Comparison of ENCODE assay signal across 8 mouse cellular contexts in genomic region chr10:81604968-81605665, GRCm38 (mm10). TPM values are rescaled to one million over a fixed set of nuclear protein-coding genes. Genes with fewer than 3 reads are reported as not detected.
DNase-seq lines count a peak whose midpoint lies in the region; ATAC-seq lines count a peak whose summit lies in the region.

No protein-coding gene starts in this region.

- DNase-seq in layer of hippocampus, adult 11-12 months (ENCODE audit: low spot score): peak; percentile 89
- no peak for DNase-seq in layer of hippocampus, adult 9-10 months (ENCODE audit: low spot score)
- DNase-seq in embryonic facial prominence, embryonic 10.5 days (ENCODE audit: low spot score): peak; percentile 88
- DNase-seq in heart, adult 18-20 months: peak; percentile 90 to 94
- peak; percentile 85 for DNase-seq in kidney, adult 18-20 months
- DNase-seq in spleen, adult 18-20 months: peak; percentile 67 to 81

- peaks cover 9% of the 10 kb centered on the region; the same call in 1 of the 2 replicates for H3K36me3 ChIP-seq in embryonic facial prominence, embryonic 10.5 days (replicated peaks)
- H3K36me3 ChIP-seq in limb, embryonic 13.5 days: 0 out of 2 replicates have a peak, but pooled peaks cover 10% of the 10 kb centered on the region
- H3K36me3 ChIP-seq in midbrain, embryonic 15.5 days (replicated peaks): no peaks in the 10 kb centered on the region

- peak overlapping the region; percentile 82 for H3K4me2 ChIP-seq in limb, embryonic 13.5 days (replicated peaks)
- H3K4me2 ChIP-seq in midbrain, embryonic 15.5 days: peak overlapping the region; percentile 84

- peak overlapping the region; percentile 81 for H3K27ac ChIP-seq in embryonic facial prominence, embryonic 10.5 days (replicated peaks)
- peak overlapping the region; percentile 84 for H3K27ac ChIP-seq in limb, embryonic 13.5 days
- H3K27ac ChIP-seq in midbrain, embryonic 15.5 days: peak overlapping the region; percentile 93

- H3K4me1 ChIP-seq in embryonic facial prominence, embryonic 10.5 days: peaks cover 50% of the 10 kb centered on the region
- peaks cover 50% of the 10 kb centered on the region for H3K4me1 ChIP-seq in limb, embryonic 13.5 days
- peaks cover 46% of the 10 kb centered on the region for H3K4me1 ChIP-seq in midbrain, embryonic 15.5 days

- peaks cover 15% of the 10 kb centered on the region for H3K27me3 ChIP-seq in embryonic facial prominence, embryonic 10.5 days (replicated peaks; ENCODE audit: low read depth, poor library complexity, severe bottlenecking)
- H3K27me3 ChIP-seq in limb, embryonic 13.5 days: no peaks in the 10 kb centered on the region
- peaks cover 4% of the 10 kb centered on the region; the same call in 1 of the 2 replicates for H3K27me3 ChIP-seq in midbrain, embryonic 15.5 days (replicated peaks)

- peak overlapping the region; percentile 68 for H3K4me3 ChIP-seq in embryonic facial prominence, embryonic 10.5 days
- H3K4me3 ChIP-seq in limb, embryonic 13.5 days: peak overlapping the region; percentile 53
- peak overlapping the region; percentile 58 for H3K4me3 ChIP-seq in midbrain, embryonic 15.5 days

- H3K9ac ChIP-seq in limb, embryonic 13.5 days: peak overlapping the region; percentile 39
- peak overlapping the region; percentile 26; the same call in 1 of the 2 replicates for H3K9ac ChIP-seq in midbrain, embryonic 15.5 days

- 19% methylated on average over 29 of the region's 29 CpGs for WGBS in embryonic facial prominence, embryonic 10.5 days
- WGBS in limb, embryonic 13.5 days: 20% methylated on average over 29 of the region's 29 CpGs
- WGBS in midbrain, embryonic 15.5 days: 20% methylated on average over 29 of the region's 29 CpGs

- peak; percentile 42 for ATAC-seq in limb, embryonic 13.5 days (ENCODE audit: low FRiP score, low read depth)
- ATAC-seq in midbrain, embryonic 15.5 days (replicated peaks): peak; percentile 34

- H3K9me3 ChIP-seq in embryonic facial prominence, embryonic 10.5 days: no peaks in the 10 kb centered on the region
- no peaks in the 10 kb centered on the region for H3K9me3 ChIP-seq in limb, embryonic 13.5 days
- no peaks in the 10 kb centered on the region for H3K9me3 ChIP-seq in midbrain, embryonic 15.5 days

RNA-seq across cellular contexts. Expression of gene BC025920, which starts 1.0 kb away (rescaled TPM):
- 1.5 and 2.1 TPM in 2 replicates for polyA plus RNA-seq in embryonic facial prominence, embryonic 10.5 days (2016; fragmentation: Nextera tagmentation; extraction: Ambion mirVana)
- 1 to 10 TPM; 2.6 TPM for total RNA-seq in heart, adult 18-20 months (2021)
- 1.3 and 1.5 TPM in 2 replicates for polyA plus RNA-seq in limb, embryonic 13.5 days (2015; fragmentation: Nextera tagmentation; extraction: Ambion mirVana)
- polyA plus RNA-seq in midbrain, embryonic 15.5 days (2015; fragmentation: Nextera tagmentation; extraction: Ambion mirVana): 1.8 and 2.0 TPM in 2 replicates

RNA-seq across cellular contexts. Expression of gene Tle6, which starts 4.2 kb away (rescaled TPM):
- polyA plus RNA-seq in embryonic facial prominence, embryonic 10.5 days (2016; fragmentation: Nextera tagmentation; extraction: Ambion mirVana): 7.1 and 8.2 TPM in 2 replicates
- 10 to 100 TPM in 1 of 2 experiments, 1 to 10 TPM in 1; 7.9 to 11.1 TPM for total RNA-seq in heart, adult 18-20 months (2021)
- 13.8 and 18.4 TPM in 2 replicates for polyA plus RNA-seq in limb, embryonic 13.5 days (2015; fragmentation: Nextera tagmentation; extraction: Ambion mirVana)
- polyA plus RNA-seq in midbrain, embryonic 15.5 days (2015; fragmentation: Nextera tagmentation; extraction: Ambion mirVana): 6.7 and 8.0 TPM in 2 replicates

RNA-seq across cellular contexts. Expression of gene Sirt6, which starts 22.5 kb away (rescaled TPM):
- 55.1 and 59.2 TPM in 2 replicates for polyA plus RNA-seq in embryonic facial prominence, embryonic 10.5 days (2016; fragmentation: Nextera tagmentation; extraction: Ambion mirVana)
- total RNA-seq in heart, adult 18-20 months (2021): 1 to 10 TPM; 5.6 to 6.3 TPM
- polyA plus RNA-seq in limb, embryonic 13.5 days (2015; fragmentation: Nextera tagmentation; extraction: Ambion mirVana): 60.3 and 61.9 TPM in 2 replicates
- 60.1 and 60.4 TPM in 2 replicates for polyA plus RNA-seq in midbrain, embryonic 15.5 days (2015; fragmentation: Nextera tagmentation; extraction: Ambion mirVana)

RNA-seq across cellular contexts. Expression of gene Ankrd24, which starts 23.2 kb away (rescaled TPM):
- polyA plus RNA-seq in embryonic facial prominence, embryonic 10.5 days (2016; fragmentation: Nextera tagmentation; extraction: Ambion mirVana): 5.3 and 7.3 TPM in 2 replicates
- 10 to 100 TPM in 1 of 2 experiments, 1 to 10 TPM in 1; 7.5 to 10.3 TPM for total RNA-seq in heart, adult 18-20 months (2021)
- 11.6 and 12.1 TPM in 2 replicates for polyA plus RNA-seq in limb, embryonic 13.5 days (2015; fragmentation: Nextera tagmentation; extraction: Ambion mirVana)
- 19.1 and 20.2 TPM in 2 replicates for polyA plus RNA-seq in midbrain, embryonic 15.5 days (2015; fragmentation: Nextera tagmentation; extraction: Ambion mirVana)

RNA-seq across cellular contexts. Expression of gene Tle2, which starts 30.8 kb away (rescaled TPM):
- polyA plus RNA-seq in embryonic facial prominence, embryonic 10.5 days (2016; fragmentation: Nextera tagmentation; extraction: Ambion mirVana): 14.0 and 17.1 TPM in 2 replicates
- total RNA-seq in heart, adult 18-20 months (2021): 1 to 10 TPM; 4.7 to 7.1 TPM
- 68.8 and 69.8 TPM in 2 replicates for polyA plus RNA-seq in limb, embryonic 13.5 days (2015; fragmentation: Nextera tagmentation; extraction: Ambion mirVana)
- 57.4 and 58.8 TPM in 2 replicates for polyA plus RNA-seq in midbrain, embryonic 15.5 days (2015; fragmentation: Nextera tagmentation; extraction: Ambion mirVana)
